Mouse (Mus musculus) v-Abl transformed pro-B cells (cell line): Measurements from ENCODE around the gene Tm4sf5.

Experiments
- in situ Hi-C, 2 experiments: fragments of 400-800 bp; cut with MboI; formaldehyde crosslinking; loops; one replicate each; pipeline ENCODE4 v1.15.1; 2025; ENCODE audit not compliant: unreplicated experiment in 2 of 2

The Tm4sf5 gene

DNA sequence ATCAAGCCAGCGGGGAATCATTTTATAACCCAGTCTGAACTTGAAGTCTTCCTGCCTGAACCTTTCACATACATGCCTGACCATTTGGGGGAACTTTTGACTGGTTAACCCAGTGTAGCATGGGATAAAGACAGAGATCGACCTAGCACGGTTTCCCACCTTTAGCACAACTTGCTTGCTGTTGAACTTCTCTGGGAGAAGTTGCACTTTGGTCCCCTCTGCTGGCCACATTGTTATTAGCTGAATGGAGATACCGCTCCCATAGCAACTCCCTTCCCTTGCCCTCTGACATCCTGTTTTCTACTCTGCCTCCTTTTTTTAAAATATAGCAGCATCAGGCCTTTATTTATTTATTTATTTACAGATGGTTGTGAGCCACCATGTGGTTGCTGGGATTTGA is 1.3 kb downstream of the Tm4sf5 start:
- in situ Hi-C loops, result loop anchor here (5.0 to 25.0 kb wide), 2 partner anchors 74 to 269 kb away; partner anchors contain the start of genes 0610010K14Rik (in 2 of the 2), Arrb2 (in 2 of the 2), Bcl6b (in 2 of the 2) and Gm21988 (in 2 of the 2)

GRCm38 (mm10) chr11:70506962-70507515 is 2.0 kb downstream of the Tm4sf5 start:
- in situ Hi-C loops, result loop anchor here (5.0 to 25.0 kb wide), 2 partner anchors 75 to 270 kb away; partner anchors contain the start of genes 0610010K14Rik (in 2 of the 2), Arrb2 (in 2 of the 2), Bcl6b (in 2 of the 2) and Gm21988 (in 2 of the 2)

DNA sequence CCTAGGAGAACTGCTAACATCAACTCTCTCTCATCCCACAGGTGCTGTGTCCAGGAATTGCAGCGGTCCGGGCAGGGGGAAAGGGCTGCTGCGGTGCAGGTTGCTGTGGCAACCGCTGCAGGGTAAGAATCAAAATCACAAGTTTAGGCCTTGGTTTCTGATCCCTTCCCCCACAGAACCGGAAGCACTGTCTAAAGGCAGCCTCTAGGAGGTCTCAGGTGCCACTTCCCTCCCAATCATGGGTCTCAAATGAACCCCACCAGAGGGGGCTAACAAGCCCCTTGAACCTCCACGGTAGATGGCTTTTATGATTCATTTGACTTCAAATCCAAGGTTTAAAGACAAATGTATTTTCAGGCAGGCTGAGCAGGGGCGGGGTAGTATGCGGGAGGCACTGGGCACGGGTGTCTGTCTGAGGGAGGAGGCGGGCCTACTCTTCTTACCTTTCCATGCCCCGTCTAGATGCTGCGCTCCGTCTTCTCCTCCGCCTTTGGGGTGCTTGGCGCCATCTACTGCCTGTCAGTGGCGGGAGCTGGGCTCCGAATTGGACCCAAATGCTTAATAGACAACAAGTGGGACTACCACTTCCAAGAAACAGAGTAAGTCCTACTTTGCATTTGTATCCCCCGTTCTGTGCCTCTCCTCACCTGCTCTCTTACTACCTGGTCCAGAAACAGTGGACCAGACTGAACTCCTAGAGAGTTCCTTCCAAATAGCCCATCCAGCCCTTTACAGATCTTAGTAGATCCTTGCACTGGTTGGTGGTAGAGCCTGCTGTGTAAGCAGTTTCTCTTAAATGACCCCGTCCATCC is 4.9 kb downstream of the Tm4sf5 start:
- in situ Hi-C loops, result loop anchor here (5.0 to 25.0 kb wide), 2 partner anchors 78 to 273 kb away; partner anchors contain the start of genes 0610010K14Rik (in 2 of the 2), Arrb2 (in 2 of the 2), Bcl6b (in 2 of the 2) and Gm21988 (in 2 of the 2)

DNA sequence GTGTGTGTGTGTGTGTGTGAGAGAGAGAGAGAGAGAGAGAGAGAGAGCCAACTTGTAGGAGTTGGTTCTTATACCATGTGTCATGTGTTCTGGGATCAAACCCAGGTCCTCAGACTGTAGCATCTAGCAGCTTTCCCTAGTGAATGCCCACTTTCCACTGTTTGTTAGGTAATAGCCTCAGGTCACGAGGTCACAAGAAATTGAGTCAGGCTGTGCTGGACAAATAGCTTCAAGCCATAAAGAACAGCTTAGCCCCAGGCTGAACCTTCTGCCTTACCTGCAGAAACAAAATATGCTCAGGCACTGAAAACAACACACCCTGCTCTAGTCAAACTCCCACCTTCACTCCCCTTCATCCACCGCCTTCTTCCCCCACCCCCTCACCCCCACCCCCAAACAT is 6.2 kb downstream of the Tm4sf5 start:
- in situ Hi-C loops, result loop anchor here (25.0 kb wide), 1 partner anchor 274 kb away; the partner anchor contains the start of genes 0610010K14Rik (in 2 of the 2), Bcl6b (in 2 of the 2), Gm21988 (in 2 of the 2) and Rnasek (in 2 of the 2)

- in situ Hi-C loops, result loop anchor here (25.0 kb wide), 1 partner anchor 275 kb away; the partner anchor contains the start of genes 0610010K14Rik (in 2 of the 2), Bcl6b (in 2 of the 2), Gm21988 (in 2 of the 2) and Rnasek (in 2 of the 2)
These were observed 6.8 kb downstream of the Tm4sf5 start for GRCm38 (mm10) chr11:70511825-70512224.

- in situ Hi-C loops, result loop anchor here (25.0 kb wide), 1 partner anchor 276 kb away; the partner anchor contains the start of genes 0610010K14Rik (in 2 of the 2), Bcl6b (in 2 of the 2), Gm21988 (in 2 of the 2) and Rnasek (in 2 of the 2)
These were observed 7.8 kb downstream of the Tm4sf5 start for GRCm38 (mm10) chr11:70512709-70513342.

DNA sequence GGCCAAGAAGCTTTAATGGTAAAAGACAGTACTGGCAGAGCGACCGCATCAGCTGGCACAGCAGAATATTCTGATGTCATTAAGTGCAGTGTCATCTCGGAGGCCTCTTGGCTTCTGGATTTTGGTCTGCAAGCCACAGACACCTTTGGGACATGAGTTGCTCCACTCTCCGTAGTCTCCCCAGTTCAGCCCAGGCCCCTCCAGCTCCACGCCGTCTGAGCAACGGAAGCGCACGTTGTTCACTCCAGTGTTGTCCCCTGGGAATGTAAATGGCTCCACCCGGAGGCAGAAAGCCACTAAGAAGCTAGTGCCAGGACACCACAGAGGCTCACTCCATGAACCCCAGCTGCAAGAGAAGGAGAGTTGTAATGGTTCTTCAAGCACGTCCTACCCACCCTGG is 8.5 kb downstream of the Tm4sf5 start:
- in situ Hi-C loops, result loop anchor here (25.0 kb wide), 1 partner anchor 276 kb away; the partner anchor contains the start of genes 0610010K14Rik (in 2 of the 2), Bcl6b (in 2 of the 2), Gm21988 (in 2 of the 2) and Rnasek (in 2 of the 2)

- in situ Hi-C loops, result loop anchor here (25.0 kb wide), 1 partner anchor 277 kb away; the partner anchor contains the start of genes 0610010K14Rik (in 2 of the 2), Bcl6b (in 2 of the 2), Gm21988 (in 2 of the 2) and Rnasek (in 2 of the 2)
These were observed 9.2 kb downstream of the Tm4sf5 start, which contains the start of gene Vmo1 for GRCm38 (mm10) chr11:70514288-70514687. TSS of gene Vmo1 (minus strand) at chr11:70514616.

DNA sequence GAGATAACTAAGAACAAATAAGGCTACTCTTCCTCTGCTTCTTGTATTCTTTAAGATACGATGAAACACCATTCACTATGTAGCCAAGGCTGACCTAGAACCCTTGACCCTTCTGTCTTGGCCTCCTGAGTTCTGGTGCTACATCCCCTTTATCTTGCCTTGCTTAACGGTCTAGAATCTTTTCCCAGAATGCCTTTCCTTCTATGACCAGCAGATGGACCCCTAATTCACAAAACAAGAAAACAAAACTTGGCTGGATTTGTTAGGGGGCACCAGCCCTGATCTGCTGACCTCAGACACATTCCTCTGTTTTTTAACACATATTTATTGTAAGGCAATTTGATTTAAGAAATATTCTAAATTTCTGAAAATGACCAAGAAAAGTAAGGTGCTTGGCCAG is 11.3 kb downstream of the Tm4sf5 start:
- in situ Hi-C loops, result loop anchor here (5.0 to 25.0 kb wide), 4 partner anchors 86 to 279 kb away; partner anchors contain the start of genes 0610010K14Rik (in 2 of the 2), Bcl6b (in 2 of the 2), Gm21988 (in 2 of the 2) and Rnasek (in 2 of the 2)

DNA sequence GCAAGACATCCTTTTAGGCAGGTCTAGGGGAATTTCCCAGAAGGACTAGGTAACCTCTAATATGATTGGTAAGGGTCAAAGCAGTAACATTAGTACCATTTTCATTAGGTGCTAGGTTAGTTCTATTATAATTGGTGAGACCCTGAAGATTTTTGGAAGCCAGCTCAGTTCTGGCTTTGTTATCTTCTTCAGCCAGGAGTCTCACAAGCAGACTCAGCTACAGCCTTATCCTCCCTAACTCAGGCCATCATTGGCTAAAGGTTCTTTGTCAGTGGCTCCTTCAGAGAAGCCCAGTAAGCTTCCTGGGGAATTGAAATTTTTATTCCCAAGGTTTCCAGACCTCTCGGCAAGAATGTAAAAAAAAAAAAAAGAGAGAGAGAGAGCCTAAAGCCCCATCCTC is 13.4 kb downstream of the Tm4sf5 start:
- in situ Hi-C loops, result loop anchor here (5.0 to 25.0 kb wide), 4 partner anchors 84 to 281 kb away; partner anchors contain the start of genes 0610010K14Rik (in 2 of the 2), Bcl6b (in 2 of the 2), Gm21988 (in 2 of the 2) and Rnasek (in 2 of the 2)

- in situ Hi-C loops, result loop anchor here (5.0 to 25.0 kb wide), 4 partner anchors 83 to 282 kb away; partner anchors contain the start of genes 0610010K14Rik (in 2 of the 2), Bcl6b (in 2 of the 2), Gm21988 (in 2 of the 2) and Rnasek (in 2 of the 2)
These were observed 13.9 kb downstream of the Tm4sf5 start, which contains the start of gene Gltpd2 for GRCm38 (mm10) chr11:70518923-70519322. TSS of gene Gltpd2 (plus strand) at chr11:70519196.

DNA sequence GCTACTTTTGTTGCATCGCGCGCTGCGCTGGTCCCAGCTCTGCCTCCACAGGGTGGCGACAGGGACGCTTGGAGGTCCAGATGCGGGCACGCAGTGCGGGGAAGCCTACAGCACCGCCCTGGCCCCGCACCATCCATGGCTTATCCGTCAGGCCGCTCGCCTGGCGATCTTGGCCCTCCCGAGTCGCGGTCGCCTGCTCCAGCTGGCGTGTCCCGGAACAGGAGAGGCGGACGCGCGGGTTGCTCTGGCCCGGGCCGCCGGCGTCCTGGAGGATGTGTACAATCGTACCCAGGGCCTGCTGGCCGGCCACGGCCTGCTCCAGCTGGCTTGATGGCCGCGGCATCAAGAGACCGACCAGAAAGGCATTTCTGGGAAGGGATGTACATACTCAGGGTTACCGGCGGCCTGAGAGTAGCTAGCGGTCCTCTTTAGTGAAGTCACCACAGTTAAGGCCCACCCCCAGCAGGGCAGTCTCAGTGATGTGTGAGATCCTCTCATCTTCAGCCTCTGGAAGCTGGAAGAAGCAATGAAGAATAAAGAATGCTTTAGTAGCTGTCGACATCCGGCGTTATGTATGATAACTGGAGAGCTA is 15.2 kb downstream of the Tm4sf5 start:
- in situ Hi-C loops, result loop anchor here (25.0 kb wide), 1 partner anchor 283 kb away; the partner anchor contains the start of genes 0610010K14Rik (in 2 of the 2), Bcl6b (in 2 of the 2), Gm21988 (in 2 of the 2) and Rnasek (in 2 of the 2)

DNA sequence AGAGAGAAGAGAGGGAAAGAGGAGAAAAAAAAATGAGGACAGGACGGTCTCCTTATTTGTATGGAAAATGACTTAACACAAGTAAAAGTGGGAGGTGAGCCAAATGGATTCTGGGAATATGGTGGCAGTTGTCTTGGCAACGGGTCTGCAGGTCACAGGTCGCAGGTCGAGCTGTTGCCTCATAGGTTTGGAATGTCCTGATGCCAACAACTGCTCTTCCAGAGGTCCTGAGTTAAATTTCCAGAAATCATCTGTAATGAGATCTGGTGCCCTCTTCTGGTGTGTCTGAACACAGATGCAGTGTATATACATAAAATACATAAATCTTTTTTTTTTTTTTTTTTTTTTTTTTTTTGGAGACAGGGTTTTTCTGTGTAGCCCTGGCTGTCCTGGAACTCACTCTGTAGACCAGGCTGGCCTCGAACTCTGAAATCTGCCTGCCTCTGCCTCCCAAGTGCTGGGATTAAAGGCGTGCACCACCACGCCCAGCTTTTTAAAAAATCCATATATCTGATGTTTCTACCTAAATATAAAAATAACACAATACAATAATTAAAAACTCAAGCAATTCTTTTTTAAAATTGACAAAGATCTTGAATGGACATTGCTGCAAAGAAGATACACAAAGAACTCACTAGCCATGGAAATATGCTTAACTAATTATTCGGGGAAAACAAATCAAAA is 18.4 kb downstream of the Tm4sf5 start:
- in situ Hi-C loops, result loop anchor here (25.0 kb wide), 1 partner anchor 286 kb away; the partner anchor contains the start of genes 0610010K14Rik (in 2 of the 2), Bcl6b (in 2 of the 2), Gm21988 (in 2 of the 2) and Rnasek (in 2 of the 2)

DNA sequence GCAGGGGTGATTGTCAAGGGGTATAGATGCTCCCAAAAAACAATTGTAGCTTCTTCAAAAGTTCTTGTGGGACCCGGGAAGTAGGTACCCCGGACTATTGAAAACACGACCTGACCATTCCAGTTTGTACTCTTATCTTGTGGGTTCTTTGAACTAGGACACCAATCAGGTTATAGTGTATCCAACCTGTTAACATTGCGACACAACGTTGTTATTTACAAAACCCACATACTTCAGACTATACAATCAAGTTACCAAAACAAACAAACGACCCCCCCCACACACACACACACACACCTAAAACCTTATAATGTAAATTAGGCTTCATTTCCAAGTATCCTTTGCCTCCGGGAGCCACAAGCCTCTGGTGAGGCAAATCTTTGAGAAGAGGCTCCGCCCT is 19.7 kb downstream of the Tm4sf5 start:
- in situ Hi-C loops, result loop anchor here (25.0 kb wide), 1 partner anchor 287 kb away; the partner anchor contains the start of genes 0610010K14Rik (in 2 of the 2), Bcl6b (in 2 of the 2), Gm21988 (in 2 of the 2) and Rnasek (in 2 of the 2)

- in situ Hi-C loops, result no loop called here
These were observed 20.2 kb downstream of the Tm4sf5 start, which contains the start of gene Psmb6 for GRCm38 (mm10) chr11:70525184-70525678. TSS of gene Psmb6 (plus strand) at chr11:70525367.

GRCm38 (mm10) chr11:70525726-70526125 is 20.7 kb downstream of the Tm4sf5 start:
- in situ Hi-C loops, result no loop called here

- in situ Hi-C loops, result no loop called here
These were observed 21.2 kb downstream of the Tm4sf5 start for GRCm38 (mm10) chr11:70526211-70526610.

GRCm38 (mm10) chr11:70528610-70529009 is 23.6 kb downstream of the Tm4sf5 start:
- in situ Hi-C loops, result no loop called here
